Mouse (Mus musculus) lung, embryonic 15.5 days (tissue): ENCODE data around the gene Parp8. TPM values are rescaled to one million over a fixed set of nuclear protein-coding genes. Genes with fewer than 3 reads are reported as not detected.

Source experiments
- ATAC-seq: fragments of 200-750 bp; cut with Nextera tagmentation; 2 replicates; pipeline ENCODE4 v1.8.0; 2017; ENCODE audit warnings: moderate number of reproducible peaks, borderline replicate concordance; ENCODE audit not compliant: low FRiP score, low TSS enrichment; ENCODE audit errors: extremely low read depth
- H3K27ac ChIP-seq: fragments of 300-500 bp; sonication (generic); 2 replicates; pipeline ENCODE4 v1.5.1; 2015; ENCODE audit warnings: moderate library complexity, mild to moderate bottlenecking, inconsistent platforms
- H3K27me3 ChIP-seq: fragments of 300-500 bp; sonication (generic); 2 replicates; pipeline ENCODE4 v1.6.1; 2015; ENCODE audit warnings: inconsistent platforms
- H3K36me3 ChIP-seq: fragments of 300-500 bp; sonication (generic); 2 replicates; pipeline ENCODE4 v1.6.1; 2015; ENCODE audit warnings: inconsistent platforms
- H3K4me1 ChIP-seq: fragments of 300-500 bp; sonication (generic); 2 replicates; pipeline ENCODE4 v1.6.1; 2015; ENCODE audit warnings: inconsistent platforms
- H3K4me2 ChIP-seq: fragments of 300-500 bp; sonication (generic); 2 replicates; pipeline ENCODE4 v1.6.1; 2015; ENCODE audit warnings: inconsistent platforms, mild to moderate bottlenecking, moderate library complexity
- H3K4me3 ChIP-seq: fragments of 300-500 bp; sonication (generic); 2 replicates; pipeline ENCODE4 v1.5.1; 2015; ENCODE audit warnings: mild to moderate bottlenecking, inconsistent platforms
- H3K9ac ChIP-seq: fragments of 300-500 bp; sonication (generic); 2 replicates; pipeline ENCODE4 v1.6.1; 2015; ENCODE audit warnings: inconsistent platforms
- H3K9me3 ChIP-seq: fragments of 300-500 bp; sonication (generic); 2 replicates; pipeline ENCODE4 v1.6.1; 2016; ENCODE audit warnings: inconsistent platforms
- WGBS: fragments of 180-500 bp; shearing (Covaris S2); methylation state at CpG from one replicate; pipeline ENCODE4 v1.1.7; 2015; 5-methylcytosine and 5-hydroxymethylcytosine counted together
- polyA plus RNA-seq: library from polyadenylated mRNA; unstranded; fragments of >200 nt; fragmentation: Nextera tagmentation; extraction: Ambion mirVana; gene quantifications from 2 replicates; pipeline ENCODE4 v1.2.1, GENCODE M21; 2015

Parp8 gene
- polyA plus RNA-seq, result 9.2 and 10.3 TPM in 2 replicates

- Histone ChIP-seq H3K4me3 (peak within 1 kb of the TSS; percentile 74), H3K9ac (peak within 1 kb of the TSS; percentile 82), H3K4me2 (peak within 1 kb of the TSS; percentile 89), H3K36me3 (no peaks in the 10 kb centered on the region), H3K27ac (peak within 1 kb of the TSS; percentile 90), H3K4me1 (peaks cover 13% of the 10 kb centered on the region; the same call in 1 of the 2 replicates), H3K27me3 (no peaks in the 10 kb centered on the region), H3K9me3 (no peaks in the 10 kb centered on the region)
- peak; percentile 72 for ATAC-seq
- under 1% methylated on average over 48 of the region's 67 CpGs for WGBS
Observed at GRCm38 (mm10) chr13:117025226-117026067, at the start of gene Parp8. Gene Parp8, minus strand, starts transcription at chr13:117025537.

GRCm38 (mm10) chr13:117062628-117063315 lies 37.4 kb upstream of the Parp8 start:
- peak overlapping the region; percentile 41 for H3K4me2 ChIP-seq
- 0 out of 2 replicates have a peak, but pooled peaks cover 6% of the 10 kb centered on the region for H3K4me1 ChIP-seq
- no peak overlapping the region for H3K4me3 ChIP-seq
- no peaks in the 10 kb centered on the region for H3K9me3 ChIP-seq
- ATAC-seq, result peak; percentile 73; the same call in 1 of the 2 replicates
- no peak overlapping the region for H3K9ac ChIP-seq
- no peaks in the 10 kb centered on the region for H3K36me3 ChIP-seq
- 37% methylated on average over 17 of the region's 17 CpGs for WGBS
- H3K27ac ChIP-seq, result no peak overlapping the region
- H3K27me3 ChIP-seq, result no peaks in the 10 kb centered on the region

- Histone ChIP-seq H3K9me3 (no peaks in the 10 kb centered on the region), H3K4me2 (no peak overlapping the region), H3K36me3 (no peaks in the 10 kb centered on the region), H3K27me3 (no peaks in the 10 kb centered on the region), H3K9ac (no peak overlapping the region), H3K27ac (no peak overlapping the region), H3K4me3 (no peak overlapping the region), H3K4me1 (no peaks in the 10 kb centered on the region)
- no peak for ATAC-seq
- WGBS, result 31% methylated on average over 2 of the region's 2 CpGs
Observed at GRCm38 (mm10) chr13:117056466-117056865, 31.1 kb upstream of the Parp8 start.

- H3K4me2 ChIP-seq, result no peak overlapping the region
- no peak overlapping the region for H3K9ac ChIP-seq
- no peaks in the 10 kb centered on the region for H3K4me1 ChIP-seq
- no peak for ATAC-seq
- no peaks in the 10 kb centered on the region for H3K27me3 ChIP-seq
- no peak overlapping the region for H3K27ac ChIP-seq
- no peak overlapping the region for H3K4me3 ChIP-seq
- H3K9me3 ChIP-seq, result no peaks in the 10 kb centered on the region
- H3K36me3 ChIP-seq, result no peaks in the 10 kb centered on the region
- WGBS, result 50% methylated on average over 7 of the region's 7 CpGs
Observed at GRCm38 (mm10) chr13:117054811-117055496, 29.6 kb upstream of the Parp8 start.

- H3K4me1 ChIP-seq, result no peaks in the 10 kb centered on the region
- H3K9me3 ChIP-seq, result no peaks in the 10 kb centered on the region
- no peak overlapping the region for H3K9ac ChIP-seq
- no peak overlapping the region for H3K27ac ChIP-seq
- no peak overlapping the region for H3K4me2 ChIP-seq
- WGBS, result 79% methylated on average over 3 of the region's 3 CpGs
- no peaks in the 10 kb centered on the region for H3K36me3 ChIP-seq
- no peaks in the 10 kb centered on the region for H3K27me3 ChIP-seq
- no peak overlapping the region for H3K4me3 ChIP-seq
- ATAC-seq, result no peak
Observed at GRCm38 (mm10) chr13:117052748-117053147, 27.4 kb upstream of the Parp8 start.

GRCm38 (mm10) chr13:117048541-117048971 lies 23.2 kb upstream of the Parp8 start:
- no peak overlapping the region for H3K9ac ChIP-seq
- H3K27me3 ChIP-seq, result no peaks in the 10 kb centered on the region
- no peaks in the 10 kb centered on the region for H3K9me3 ChIP-seq
- H3K4me1 ChIP-seq, result no peaks in the 10 kb centered on the region
- H3K4me3 ChIP-seq, result no peak overlapping the region
- no peak overlapping the region for H3K4me2 ChIP-seq
- H3K27ac ChIP-seq, result no peak overlapping the region
- 78% methylated on average over 5 of the region's 5 CpGs for WGBS
- ATAC-seq, result no peak
- H3K36me3 ChIP-seq, result no peaks in the 10 kb centered on the region

- Histone ChIP-seq H3K9ac (no peak overlapping the region), H3K4me3 (no peak overlapping the region), H3K27me3 (no peaks in the 10 kb centered on the region), H3K9me3 (no peaks in the 10 kb centered on the region), H3K4me1 (no peaks in the 10 kb centered on the region), H3K4me2 (no peak overlapping the region), H3K36me3 (no peaks in the 10 kb centered on the region), H3K27ac (no peak overlapping the region)
- ATAC-seq, result no peak
Observed at GRCm38 (mm10) chr13:117043567-117043966, 18.2 kb upstream of the Parp8 start.

- no peak overlapping the region for H3K4me3 ChIP-seq
- no peaks in the 10 kb centered on the region for H3K9me3 ChIP-seq
- no peak overlapping the region for H3K27ac ChIP-seq
- no peaks in the 10 kb centered on the region for H3K27me3 ChIP-seq
- H3K4me1 ChIP-seq, result no peaks in the 10 kb centered on the region
- no peak overlapping the region for H3K9ac ChIP-seq
- H3K4me2 ChIP-seq, result no peak overlapping the region
- no peak for ATAC-seq
- no peaks in the 10 kb centered on the region for H3K36me3 ChIP-seq
Observed at GRCm38 (mm10) chr13:117041021-117041420, 15.7 kb upstream of the Parp8 start.

- Histone ChIP-seq H3K4me1 (0 out of 2 replicates have a peak, but pooled peaks cover 2% of the 10 kb centered on the region), H3K9ac (no peak overlapping the region), H3K9me3 (no peaks in the 10 kb centered on the region), H3K27me3 (no peaks in the 10 kb centered on the region), H3K4me3 (no peak overlapping the region), H3K27ac (no peak overlapping the region), H3K4me2 (no peak overlapping the region), H3K36me3 (no peaks in the 10 kb centered on the region)
- no peak for ATAC-seq
- WGBS, result 85% methylated on average over 5 of the region's 5 CpGs
Observed at GRCm38 (mm10) chr13:117036277-117036676, 10.9 kb upstream of the Parp8 start.

GRCm38 (mm10) chr13:117035121-117035520 lies 9.8 kb upstream of the Parp8 start:
- Histone ChIP-seq H3K4me3 (no peak overlapping the region), H3K4me2 (no peak overlapping the region), H3K27me3 (no peaks in the 10 kb centered on the region), H3K4me1 (0 out of 2 replicates have a peak, but pooled peaks cover 3% of the 10 kb centered on the region), H3K27ac (no peak overlapping the region), H3K9me3 (no peaks in the 10 kb centered on the region), H3K36me3 (no peaks in the 10 kb centered on the region), H3K9ac (no peak overlapping the region)
- ATAC-seq, result no peak
- WGBS, result 41% methylated on average over 2 of the region's 2 CpGs

GRCm38 (mm10) chr13:117034676-117035075 lies 9.3 kb upstream of the Parp8 start:
- no peak for ATAC-seq
- Histone ChIP-seq H3K4me3 (no peak overlapping the region), H3K36me3 (no peaks in the 10 kb centered on the region), H3K9ac (no peak overlapping the region), H3K4me2 (no peak overlapping the region), H3K27me3 (no peaks in the 10 kb centered on the region), H3K4me1 (0 out of 2 replicates have a peak, but pooled peaks cover 3% of the 10 kb centered on the region), H3K9me3 (no peaks in the 10 kb centered on the region), H3K27ac (no peak overlapping the region)
- 58% methylated on average over 1 of the region's 1 CpGs for WGBS
